Mouse (Mus musculus) granulocyte monocyte progenitor cell, adult 5-6 weeks (primary cell): ENCODE measurements around the gene Rad50. TPM values are rescaled to one million over a fixed set of nuclear protein-coding genes. Genes with fewer than 3 reads are reported as not detected.
A peak's percentile ranks its signal among the peaks of the same experiment; 100 is the strongest.

Experiments
- ATAC-seq: replicated peaks from 2 replicates; pipeline ENCODE4 v1.8.0; 2016; ENCODE audit warnings: mild to moderate bottlenecking, moderate TSS enrichment, inconsistent platforms; ENCODE audit not compliant: poor library complexity, severe bottlenecking
- total RNA-seq, 2 experiments: library from RNA; stranded (forward) in 1 of 2; stranded (reverse) in 1 of 2; fragments of 200-712, 200-1000 nt in 1 of 2; fragments of >200 nt in 1 of 2; fragmentation: Nextera tagmentation in 1 of 2; gene quantifications; 2 replicates each; pipeline ENCODE4 v1.2.3; 2014 to 2017

The Rad50 gene
- total RNA-seq, 2 experiments from 2014 or later, result 59.9 to 67.4 TPM

DNA sequence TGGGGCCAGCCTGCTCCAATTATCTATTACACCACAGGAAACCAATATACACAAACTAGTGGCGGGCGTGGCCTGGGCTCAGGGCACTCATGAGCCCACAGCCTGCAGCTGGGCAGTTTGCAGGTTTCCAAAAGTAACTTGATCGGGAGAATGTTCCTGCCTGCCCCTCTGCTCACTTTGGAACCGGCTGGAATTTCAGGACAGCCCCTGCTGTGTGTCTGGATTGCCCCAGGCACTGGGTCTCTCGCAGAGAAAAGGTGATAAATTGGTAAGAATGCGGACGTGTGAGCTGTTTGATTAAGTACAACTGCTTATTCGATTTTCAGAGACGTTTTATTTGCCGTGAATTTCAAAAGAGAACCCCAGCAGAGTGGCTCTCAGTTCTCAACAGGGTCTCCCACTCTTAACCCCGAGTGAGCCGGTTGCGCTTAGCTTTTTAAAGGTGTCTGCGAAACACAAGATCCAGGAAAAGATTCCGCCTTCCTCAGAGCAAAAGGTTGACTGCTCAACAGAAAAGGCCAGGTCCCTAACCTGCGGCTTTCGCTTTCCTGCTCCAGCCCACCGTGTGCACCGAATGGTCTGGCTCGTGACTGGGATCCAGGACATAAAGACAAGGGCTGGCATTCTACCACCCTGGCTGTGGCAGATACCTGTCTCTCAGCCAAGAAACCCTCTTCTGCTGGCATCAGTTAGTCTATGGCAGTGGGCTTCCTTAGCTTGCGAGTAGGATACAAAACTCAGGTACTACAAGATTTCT is 69.9 kb downstream of the Rad50 start:
- ATAC-seq, result no peak

- ATAC-seq, result peak; percentile 46
Observed at GRCm38 (mm10) chr11:53636183-53636646, 70.9 kb downstream of the Rad50 start.

DNA sequence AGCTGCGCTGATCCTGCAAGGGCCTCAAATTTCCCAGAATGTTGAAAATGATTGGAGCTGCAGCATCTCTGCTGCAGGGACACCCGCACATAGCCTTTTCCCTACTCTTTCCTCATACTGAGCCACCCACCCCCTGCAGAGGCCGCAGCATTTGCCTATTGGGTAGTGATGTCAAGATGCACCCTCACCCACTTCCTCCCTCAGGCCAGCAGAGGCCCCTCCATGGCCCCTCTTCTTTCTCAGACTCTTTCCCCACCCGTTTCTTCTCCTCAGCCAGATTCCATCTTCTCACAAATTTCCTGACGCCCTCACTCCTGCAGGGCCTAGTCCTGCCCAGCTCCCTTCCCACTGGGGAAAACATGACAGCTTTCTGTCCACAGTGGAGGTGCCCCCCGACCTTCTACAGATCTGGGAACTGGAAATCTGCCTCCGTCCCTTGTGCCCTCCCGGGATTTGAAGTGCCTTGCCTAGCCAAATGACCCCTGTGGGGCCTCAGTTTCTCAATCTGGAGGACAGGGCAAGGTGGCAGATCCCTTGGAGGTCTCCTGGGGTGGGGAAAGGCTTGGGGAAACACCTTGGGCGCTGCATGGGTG is 71.4 kb downstream of the Rad50 start:
- ATAC-seq, result 0 out of 2 replicates have a peak, but pooled peaks have one; percentile 37

DNA sequence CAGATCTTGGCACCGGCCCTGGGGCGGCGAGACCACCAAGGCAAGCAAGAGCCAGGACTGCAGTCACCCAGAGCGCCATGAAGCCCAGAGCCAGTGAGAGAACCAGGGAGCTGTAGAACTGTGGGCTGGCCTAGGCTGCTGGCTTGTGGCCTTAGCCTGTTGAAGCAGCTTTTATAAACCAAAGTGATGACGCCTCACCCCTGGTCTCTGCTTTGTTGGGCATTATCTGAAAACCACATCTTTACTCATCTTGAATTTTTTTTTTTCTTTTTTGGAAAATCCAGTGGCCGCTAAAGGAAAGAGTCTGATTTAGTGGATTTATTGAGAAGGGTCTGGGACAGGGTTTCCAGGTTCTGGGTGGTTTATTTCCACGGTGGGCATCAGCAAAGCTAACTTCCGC is 72.6 kb downstream of the Rad50 start, which contains the start of gene Il13:
Il13 (minus strand) TSS at position 147 of the 400 bp plus-strand sequence.
- no peak for ATAC-seq

DNA sequence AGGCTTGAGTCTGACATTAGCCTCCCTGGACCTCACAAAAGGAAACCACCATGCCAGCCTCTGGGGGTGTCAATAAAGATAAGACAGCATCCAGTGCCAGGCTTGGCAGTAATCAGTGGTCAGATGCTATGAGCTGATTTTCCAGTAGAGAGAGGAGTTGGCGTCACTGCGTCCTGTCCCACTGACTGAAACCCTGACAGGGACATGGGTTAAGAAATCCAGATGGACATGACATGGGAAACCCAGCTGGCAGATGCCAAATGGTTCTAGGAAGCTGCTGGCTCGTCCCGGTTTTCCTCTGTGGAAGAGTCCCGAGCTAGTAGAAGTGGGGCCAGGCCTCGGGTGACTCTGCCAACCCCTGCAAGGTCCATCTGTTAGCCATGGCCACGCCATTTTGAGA is 73.5 kb downstream of the Rad50 start:
- ATAC-seq, result no peak

DNA sequence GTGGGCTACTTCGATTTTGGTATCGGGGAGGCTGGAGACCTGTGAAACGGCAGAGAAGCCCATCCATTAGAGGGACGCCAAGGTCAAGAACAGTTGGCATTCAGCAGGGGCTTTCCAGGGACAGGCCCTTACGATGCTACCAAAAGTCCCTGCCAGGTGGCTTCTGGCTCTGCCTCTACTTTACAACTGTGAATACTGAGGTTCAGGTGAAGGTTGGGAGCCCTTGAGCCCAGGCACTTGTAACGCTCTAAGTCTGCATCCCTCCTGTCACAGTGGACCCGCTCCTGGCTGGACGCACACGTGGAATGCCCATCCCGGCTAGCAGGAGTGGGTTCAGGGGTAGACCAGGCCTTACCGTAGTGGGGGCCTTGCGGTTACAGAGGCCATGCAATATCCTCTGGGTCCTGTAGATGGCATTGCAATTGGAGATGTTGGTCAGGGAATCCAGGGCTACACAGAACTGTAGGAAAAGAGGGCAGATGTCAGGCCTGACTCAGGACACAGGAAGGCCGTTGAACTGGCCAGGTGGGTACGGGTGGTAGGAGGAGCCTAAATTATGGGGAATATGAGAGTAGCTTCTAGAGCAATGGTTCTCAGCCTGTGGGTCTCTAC is 74.9 kb downstream of the Rad50 start:
- ATAC-seq, result peak; percentile 26; the same call in 1 of the 2 replicates

DNA sequence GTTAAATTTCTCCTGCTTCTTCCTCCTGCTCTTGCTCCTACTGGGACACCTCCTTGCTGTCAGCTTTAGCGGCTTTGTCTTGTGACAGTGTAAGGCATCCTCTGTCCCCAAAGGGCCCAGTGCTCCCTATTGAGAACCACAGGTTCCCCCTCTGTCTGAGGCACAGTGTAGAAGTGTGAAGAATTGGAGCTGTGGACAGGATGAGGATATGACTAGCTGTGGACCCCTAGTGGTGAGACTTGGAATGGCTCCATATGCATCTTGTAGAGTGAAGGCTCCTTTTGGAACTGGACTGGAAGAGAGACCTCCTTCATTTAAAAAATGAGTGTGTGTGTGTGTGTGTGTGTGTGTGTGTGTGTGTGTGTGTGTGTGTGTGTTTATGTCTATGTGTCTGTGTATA is 79.3 kb downstream of the Rad50 start:
- peak; percentile 82 for ATAC-seq

- no peak for ATAC-seq
Observed at GRCm38 (mm10) chr11:53626802-53627373, 80.2 kb downstream of the Rad50 start.

- no peak for ATAC-seq
Observed at GRCm38 (mm10) chr11:53624124-53624523, 83.0 kb downstream of the Rad50 start.

- ATAC-seq, result no peak
Observed at GRCm38 (mm10) chr11:53623573-53623972, 83.5 kb downstream of the Rad50 start.

DNA sequence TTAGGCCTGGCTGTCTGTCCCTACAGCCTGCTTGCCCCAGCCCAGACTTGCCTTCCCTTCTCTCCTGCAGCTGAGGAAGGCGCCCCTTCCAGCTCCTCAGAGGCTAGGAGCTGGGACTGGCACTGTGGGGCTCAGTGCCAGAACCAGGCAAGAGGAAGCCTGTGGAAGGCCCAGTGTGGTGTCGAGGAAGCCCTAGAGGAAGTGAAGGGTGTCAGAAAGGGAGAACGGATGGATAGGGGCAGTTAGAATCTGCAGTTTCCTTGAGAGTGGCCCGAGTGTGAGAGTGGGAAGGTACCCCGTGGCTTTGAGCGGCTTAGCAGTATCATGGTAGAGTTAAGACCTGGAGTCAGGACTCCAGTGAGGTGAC is 84.7 kb downstream of the Rad50 start:
- ATAC-seq, result peak; percentile 41

- ATAC-seq, result peak; percentile 21; the same call in 1 of the 2 replicates
Observed at GRCm38 (mm10) chr11:53621582-53622439, 85.3 kb downstream of the Rad50 start.

DNA sequence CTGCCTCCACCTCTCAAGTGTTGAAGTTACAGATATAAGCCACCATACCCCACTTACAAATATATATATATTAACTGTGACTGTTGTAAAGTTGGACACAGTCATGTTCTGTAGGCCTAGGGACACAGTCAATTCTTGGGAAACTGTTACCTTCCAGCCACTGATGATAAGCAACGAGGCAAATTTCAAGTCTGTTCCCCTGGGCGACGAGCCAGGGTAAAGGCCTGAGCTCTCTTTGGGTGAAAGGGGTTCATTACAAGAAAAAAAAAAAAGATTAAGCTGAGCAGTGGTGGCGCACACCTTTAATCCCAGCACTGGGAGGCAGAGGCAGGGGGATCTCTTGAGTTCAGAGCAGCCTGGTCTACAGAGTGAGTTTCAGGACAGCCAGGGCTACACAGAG is 87.0 kb downstream of the Rad50 start:
- ATAC-seq, result no peak

DNA sequence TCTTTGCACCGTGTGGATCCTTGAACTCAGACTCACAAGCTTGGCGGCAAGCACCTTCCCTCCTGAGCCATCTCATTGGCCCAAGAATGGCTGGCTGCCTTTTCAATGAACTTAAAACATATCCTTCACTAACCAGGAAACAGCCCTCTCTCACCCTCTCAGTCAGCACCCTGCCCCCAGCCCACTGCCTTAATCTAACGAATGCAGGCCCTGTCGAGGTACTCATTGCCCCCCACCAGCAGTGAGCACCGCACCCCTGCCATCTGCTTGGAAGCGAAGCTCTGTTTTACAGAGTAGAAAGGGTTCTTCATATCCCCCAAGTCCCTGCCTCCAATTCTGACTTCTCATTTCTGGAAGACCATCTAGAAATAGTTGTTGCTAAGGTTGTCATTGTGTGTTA is 87.7 kb downstream of the Rad50 start:
- no peak for ATAC-seq

DNA sequence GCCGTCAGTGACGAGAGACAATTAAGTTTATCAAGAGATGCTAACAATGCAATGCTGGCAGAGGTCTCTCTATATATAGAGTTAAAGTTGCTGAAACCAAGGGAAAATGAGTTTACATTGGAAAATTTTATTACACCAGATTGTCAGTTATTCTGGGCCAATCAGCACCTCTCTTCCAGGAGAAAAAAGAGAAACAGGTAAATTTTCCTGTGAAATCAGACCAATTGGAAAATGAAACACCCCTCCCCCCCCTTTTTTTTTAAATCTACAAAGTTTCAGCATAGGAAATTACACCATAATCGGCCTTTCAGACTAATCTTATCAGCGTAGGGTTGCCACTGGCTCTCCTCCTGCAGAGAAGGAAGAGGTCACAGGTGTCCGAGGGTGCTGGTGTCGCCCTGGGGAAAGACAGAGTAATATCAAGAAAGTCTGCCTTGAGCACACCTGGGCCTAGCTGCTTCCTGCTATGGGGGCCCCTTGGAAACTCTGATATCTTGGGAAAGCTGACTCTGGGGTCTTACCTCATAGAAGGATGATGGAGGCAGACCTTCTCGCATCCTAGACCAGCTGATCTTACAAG is 88.4 kb downstream of the Rad50 start, which contains the start of gene Il4:
Il4 (minus strand) TSS at position 51 of the 580 bp plus-strand sequence.
- no peak for ATAC-seq

- no peak for ATAC-seq
Observed at GRCm38 (mm10) chr11:53617562-53618109, 89.5 kb downstream of the Rad50 start.

DNA sequence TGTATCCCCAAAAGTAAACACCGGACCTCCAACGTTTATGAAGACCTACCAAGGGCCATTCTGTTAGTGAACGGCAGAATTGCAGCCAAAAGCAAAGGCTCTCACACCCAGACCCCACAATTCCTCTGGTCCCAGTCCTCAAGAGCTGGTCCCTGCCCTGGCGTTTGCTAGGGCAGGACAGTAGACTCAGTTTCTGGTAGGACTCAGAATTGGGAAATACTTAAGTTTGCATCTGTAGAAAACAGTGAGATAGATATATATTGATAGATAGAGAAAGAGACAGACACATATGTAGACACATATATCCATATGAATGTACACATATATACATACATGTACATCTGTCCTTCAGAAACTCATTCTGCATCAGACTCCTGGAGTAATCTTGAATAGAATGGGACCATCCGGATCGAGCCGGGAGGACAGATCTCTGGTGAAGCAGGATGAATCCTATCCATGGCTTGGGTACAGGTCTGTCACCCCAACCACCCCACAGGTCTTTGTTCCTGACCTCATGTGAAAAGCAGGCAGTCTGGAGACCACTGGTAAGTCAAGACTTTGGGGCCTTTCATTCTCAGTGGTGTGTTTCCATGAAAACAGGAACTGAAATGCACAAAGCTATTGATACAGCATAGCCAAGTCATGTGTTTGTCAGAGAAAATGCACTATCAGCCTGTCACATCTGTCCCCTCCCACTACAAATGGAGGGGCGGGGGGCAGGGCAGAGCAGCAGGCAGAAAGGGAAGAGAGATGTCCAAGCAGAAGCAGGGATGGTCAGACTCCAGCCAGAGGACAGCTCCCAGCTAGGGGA is 90.2 kb downstream of the Rad50 start:
- ATAC-seq, result peak; percentile 79

GRCm38 (mm10) chr11:53615575-53615974 is 91.5 kb downstream of the Rad50 start:
- no peak for ATAC-seq

DNA sequence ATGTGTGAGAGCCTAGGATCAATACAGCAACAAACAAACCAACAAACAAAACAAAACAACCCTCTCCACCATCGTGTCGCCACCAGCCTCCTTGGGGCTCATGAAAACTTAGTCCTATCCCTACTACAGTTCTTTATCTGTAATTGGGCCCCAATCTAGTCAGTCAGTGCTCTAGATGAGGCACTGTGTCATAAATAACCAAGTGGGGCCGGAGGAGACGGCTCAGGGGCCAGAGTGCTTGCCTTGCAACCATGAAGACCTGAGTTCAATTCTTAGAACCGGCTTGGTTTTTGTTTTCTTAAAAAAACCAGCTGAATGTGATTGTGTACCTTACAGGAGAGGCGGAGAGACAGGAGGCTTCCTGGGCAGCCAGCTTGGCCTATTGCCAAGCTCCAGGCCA is 91.9 kb downstream of the Rad50 start:
- ATAC-seq, result no peak
